Comparison of ENCODE assay signal across 9 mouse cellular contexts in genomic region chr9:103692699-103693098, GRCm38 (mm10).
DNase-seq lines count a peak whose midpoint lies in the region; ATAC-seq and TF ChIP-seq lines count a peak whose summit lies in the region.
"Had no signal": no experiment of that assay in that cellular context is flagged by ENCODE, and none has a peak within 500 bp of the region (broad histone marks: within the 10 kb centered on the region; RNA-seq: fewer than 3 reads in every experiment).

No protein-coding gene starts in this region.

- H3K9me3 ChIP-seq in stomach, embryonic 14.5 days (ENCODE audit: control insufficient read depth, low read depth, low read length) = no peaks in the 10 kb centered on the region
- H3K9me3 ChIP-seq in stomach, postnatal 0 days (ENCODE audit: control insufficient read depth, low read length) = no peaks in the 10 kb centered on the region
- H3K9me3 ChIP-seq: liver, embryonic 15.5 days had no signal

- H3K27ac ChIP-seq in stomach, embryonic 14.5 days (ENCODE audit: low read length) = no peak overlapping the region
- H3K27ac ChIP-seq in stomach, postnatal 0 days (replicated peaks) = no peak overlapping the region
- H3K27ac ChIP-seq: liver, embryonic 15.5 days had no signal

- no peak overlapping the region for H3K9ac ChIP-seq in stomach, embryonic 14.5 days (replicated peaks; ENCODE audit: low read depth, low read length)
- no peak overlapping the region for H3K9ac ChIP-seq in stomach, postnatal 0 days (ENCODE audit: low read length)
- H3K9ac ChIP-seq: liver, embryonic 15.5 days had no signal

- TF ChIP-seq EP300 in stomach, postnatal 0 days (optimal IDR thresholded peaks at IDR 0.05) = no peak

- H3K4me3 ChIP-seq in stomach, embryonic 14.5 days (ENCODE audit: low read depth, low read length) = no peak overlapping the region
- no peak overlapping the region for H3K4me3 ChIP-seq in stomach, postnatal 0 days (ENCODE audit: low read depth, low read length)
- H3K4me3 ChIP-seq: liver, embryonic 15.5 days had no signal

- no peak for TF ChIP-seq CTCF in stomach, postnatal 0 days (IDR thresholded peaks at IDR 0.05; ENCODE audit: low read depth)

- no peaks in the 10 kb centered on the region for H3K36me3 ChIP-seq in stomach, embryonic 14.5 days (ENCODE audit: control insufficient read depth, insufficient read depth, low read length)
- no peaks in the 10 kb centered on the region for H3K36me3 ChIP-seq in stomach, postnatal 0 days (ENCODE audit: control insufficient read depth, insufficient read depth, low read length)
- H3K36me3 ChIP-seq: liver, embryonic 15.5 days had no signal

- intact Hi-C loops in left cerebral cortex, postnatal 14 days (cut with DNase I) = no loop called here

- WGBS in stomach, embryonic 14.5 days = 62% methylated on average over 4 of the region's 4 CpGs
- WGBS in stomach, postnatal 0 days = 65% methylated on average over 4 of the region's 4 CpGs

- no peak overlapping the region for H3K4me2 ChIP-seq in stomach, embryonic 14.5 days (replicated peaks; ENCODE audit: low read depth, low read length)
- H3K4me2 ChIP-seq in stomach, postnatal 0 days (replicated peaks; ENCODE audit: low read depth) = no peak overlapping the region
- H3K4me2 ChIP-seq: liver, embryonic 15.5 days had no signal

- no peaks in the 10 kb centered on the region for H3K27me3 ChIP-seq in stomach, embryonic 14.5 days (ENCODE audit: control insufficient read depth, insufficient read depth, low read length)
- no peaks in the 10 kb centered on the region for H3K27me3 ChIP-seq in stomach, postnatal 0 days (ENCODE audit: control insufficient read depth, insufficient read depth, low read length)
- H3K27me3 ChIP-seq: liver, embryonic 15.5 days had no signal

- peak; percentile 43 for DNase-seq in adrenal gland, postnatal 14 days
- no peak for DNase-seq in adrenal gland, postnatal 4 days (ENCODE audit: low spot score in 2 of 2)
- DNase-seq in stomach, postnatal 0 days (ENCODE audit: low spot score) = no peak
- peak; percentile 68 to 80 for DNase-seq in left cerebral cortex, postnatal 14 days (ENCODE audit: low spot score in 2 of 2)
- peak; percentile 32 for DNase-seq in yolk sac, embryonic 10.5 days (ENCODE audit: low spot score)
- DNase-seq in lung, postnatal 25 days (ENCODE audit: low spot score) = no peak
- DNase-seq in spleen, postnatal 36 days (ENCODE audit: low spot score in 2 of 2) = no peak

- peak; percentile 53; the same call in 1 of the 2 replicates for ATAC-seq in stomach, embryonic 14.5 days (ENCODE audit: insufficient number of reproducible peaks, insufficient read depth, low FRiP score, low read depth)
- ATAC-seq in stomach, postnatal 0 days (ENCODE audit: low FRiP score, low TSS enrichment) = no peak

- H3K4me1 ChIP-seq in stomach, embryonic 14.5 days (ENCODE audit: control insufficient read depth, insufficient read depth, low read length) = 0 out of 2 replicates have a peak, but pooled peaks cover 3% of the 10 kb centered on the region
- no peaks in the 10 kb centered on the region for H3K4me1 ChIP-seq in stomach, postnatal 0 days (replicated peaks; ENCODE audit: control insufficient read depth, insufficient read depth)
- H3K4me1 ChIP-seq: liver, embryonic 15.5 days had no signal

Comparison
In these comparisons a context has a peak if more than half of its experiments do, and no peak if none do; other contexts are left out.
1. DNase-seq: peak in adrenal gland, postnatal 14 days (single experiment), left cerebral cortex, postnatal 14 days (2 of 2) and yolk sac, embryonic 10.5 days (single experiment); none in adrenal gland, postnatal 4 days (0 of 2), stomach, postnatal 0 days (single experiment), lung, postnatal 25 days (single experiment) and spleen, postnatal 36 days (0 of 2).